In the genomic region with DNA sequence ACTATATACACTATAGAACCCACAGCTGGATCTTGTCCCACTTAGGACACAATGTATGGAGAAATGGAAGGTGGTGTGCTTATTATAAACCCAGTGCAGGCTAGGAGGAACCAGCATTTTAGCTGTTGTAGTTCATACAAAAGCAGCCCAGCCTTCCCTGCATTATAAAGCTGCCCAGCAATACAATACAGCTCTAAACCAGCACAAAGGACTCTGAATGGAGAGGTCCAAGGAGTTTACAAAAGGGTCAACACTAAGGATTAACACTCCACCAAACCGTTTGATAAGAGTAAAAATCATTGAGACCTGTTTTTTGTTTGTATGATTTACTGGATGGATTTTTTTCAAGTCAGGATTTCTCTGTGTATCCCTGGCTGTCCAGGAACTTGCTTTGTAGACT, we compare ENCODE assay signal across 23 mouse cellular contexts. TPM values are rescaled to one million over a fixed set of nuclear protein-coding genes. Genes with fewer than 3 reads are reported as not detected.
A peak's percentile ranks its signal among the peaks of the same experiment; 100 is the strongest.
DNase-seq lines count a peak whose midpoint lies in the region; ATAC-seq lines count a peak whose summit lies in the region.
"Had no signal": no experiment of that assay in that cellular context is flagged by ENCODE, and none has a peak within 500 bp of the region (broad histone marks: within the 10 kb centered on the region; RNA-seq: fewer than 3 reads in every experiment).

No protein-coding gene starts in this region.

- peaks cover 55% of the 10 kb centered on the region for H3K36me3 ChIP-seq in forebrain, embryonic 10.5 days (replicated peaks)
- H3K36me3 ChIP-seq in forebrain, embryonic 16.5 days (ENCODE audit: control insufficient read depth, insufficient read depth) = peaks cover 2% of the 10 kb centered on the region; the same call in 1 of the 2 replicates
- peaks cover 16% of the 10 kb centered on the region for H3K36me3 ChIP-seq in hindbrain, embryonic 13.5 days
- 0 out of 2 replicates have a peak, but pooled peaks cover 11% of the 10 kb centered on the region for H3K36me3 ChIP-seq in hindbrain, embryonic 12.5 days

- H3K9ac ChIP-seq in forebrain, embryonic 16.5 days (replicated peaks; ENCODE audit: low read depth, low read length) = no peak overlapping the region
- no peak overlapping the region for H3K9ac ChIP-seq in hindbrain, embryonic 13.5 days
- H3K9ac ChIP-seq in hindbrain, embryonic 12.5 days = no peak overlapping the region
- H3K9ac ChIP-seq: intestine, embryonic 15.5 days; liver, embryonic 15.5 days had no signal

- no peak for ATAC-seq in forebrain, embryonic 16.5 days
- no peak for ATAC-seq in hindbrain, embryonic 13.5 days (ENCODE audit: low FRiP score)
- no peak for ATAC-seq in hindbrain, embryonic 12.5 days (ENCODE audit: low FRiP score)
- ATAC-seq: intestine, embryonic 15.5 days had no signal

- 21% methylated on average over 1 of the region's 1 CpGs for WGBS in forebrain, embryonic 10.5 days
- WGBS in forebrain, embryonic 16.5 days = 2% methylated on average over 1 of the region's 1 CpGs
- 26% methylated on average over 1 of the region's 1 CpGs for WGBS in hindbrain, embryonic 13.5 days
- WGBS in hindbrain, embryonic 12.5 days = 31% methylated on average over 1 of the region's 1 CpGs

- no peak overlapping the region for H3K4me2 ChIP-seq in forebrain, embryonic 16.5 days (ENCODE audit: low read length)
- no peak overlapping the region for H3K4me2 ChIP-seq in hindbrain, embryonic 13.5 days
- no peak overlapping the region for H3K4me2 ChIP-seq in hindbrain, embryonic 12.5 days (replicated peaks)
- H3K4me2 ChIP-seq: heart, embryonic 11.5 days; intestine, embryonic 15.5 days; liver, embryonic 15.5 days had no signal

- H3K27me3 ChIP-seq in forebrain, embryonic 10.5 days (ENCODE audit: poor library complexity, severe bottlenecking) = no peaks in the 10 kb centered on the region
- no peaks in the 10 kb centered on the region for H3K27me3 ChIP-seq in forebrain, embryonic 16.5 days (replicated peaks; ENCODE audit: control insufficient read depth, insufficient read depth, low read length)
- H3K27me3 ChIP-seq in hindbrain, embryonic 13.5 days = no peaks in the 10 kb centered on the region
- H3K27me3 ChIP-seq in hindbrain, embryonic 12.5 days = no peaks in the 10 kb centered on the region
- H3K27me3 ChIP-seq: intestine, embryonic 15.5 days; liver, embryonic 15.5 days had no signal

- no peak for DNase-seq in forebrain, embryonic 10.5 days (ENCODE audit: extremely low spot score, low spot score)
- DNase-seq in retina, postnatal 1 day = peak; percentile 23
- no peak for DNase-seq in retina, embryonic 14.5 days (ENCODE audit: low spot score)
- no peak for DNase-seq in kidney, postnatal 4 days
- DNase-seq in adrenal gland, postnatal 25 days = no peak
- DNase-seq: cerebellum, adult 11-12 months; cerebellum, postnatal 10 days; gastrocnemius, postnatal 10 days; kidney, adult 8-10 months; kidney, postnatal 14 days; liver; right cerebral cortex, adult 18-20 months; right cerebral cortex, postnatal 4 days; thymus, postnatal 14 days had no signal

- H3K4me1 ChIP-seq in forebrain, embryonic 10.5 days = peaks cover 40% of the 10 kb centered on the region
- peaks cover 7% of the 10 kb centered on the region for H3K4me1 ChIP-seq in forebrain, embryonic 16.5 days (replicated peaks; ENCODE audit: control insufficient read depth, insufficient read depth, low read length)
- H3K4me1 ChIP-seq in hindbrain, embryonic 13.5 days (replicated peaks) = peaks cover 8% of the 10 kb centered on the region
- peaks cover 12% of the 10 kb centered on the region for H3K4me1 ChIP-seq in hindbrain, embryonic 12.5 days
- H3K4me1 ChIP-seq: intestine, embryonic 15.5 days; limb, embryonic 10.5 days had no signal

- no peak overlapping the region for H3K4me3 ChIP-seq in forebrain, embryonic 10.5 days
- H3K4me3 ChIP-seq in forebrain, embryonic 16.5 days (replicated peaks; ENCODE audit: low read length) = no peak overlapping the region
- H3K4me3 ChIP-seq in hindbrain, embryonic 13.5 days = no peak overlapping the region
- no peak overlapping the region for H3K4me3 ChIP-seq in hindbrain, embryonic 12.5 days
- H3K4me3 ChIP-seq: intestine, embryonic 15.5 days; layer of hippocampus, adult 2 months; limb, embryonic 10.5 days; liver, embryonic 15.5 days had no signal

- H3K9me3 ChIP-seq in forebrain, embryonic 10.5 days = no peaks in the 10 kb centered on the region
- no peaks in the 10 kb centered on the region for H3K9me3 ChIP-seq in forebrain, embryonic 16.5 days (ENCODE audit: control insufficient read depth, low read length)
- no peaks in the 10 kb centered on the region for H3K9me3 ChIP-seq in hindbrain, embryonic 13.5 days
- no peaks in the 10 kb centered on the region for H3K9me3 ChIP-seq in hindbrain, embryonic 12.5 days (replicated peaks)
- H3K9me3 ChIP-seq: intestine, embryonic 15.5 days; limb, embryonic 10.5 days; liver, embryonic 15.5 days had no signal

- H3K27ac ChIP-seq in forebrain, embryonic 10.5 days = peak overlapping the region; percentile 70
- no peak overlapping the region for H3K27ac ChIP-seq in forebrain, embryonic 16.5 days (ENCODE audit: low read length)
- H3K27ac ChIP-seq in hindbrain, embryonic 13.5 days = peak overlapping the region; percentile 55
- no peak overlapping the region for H3K27ac ChIP-seq in hindbrain, embryonic 12.5 days
- H3K27ac ChIP-seq: intestine, embryonic 15.5 days; layer of hippocampus, adult 2 months; limb, embryonic 10.5 days; liver, embryonic 15.5 days; macrophage had no signal

RNA-seq across cellular contexts. Expression of a gene that starts 10.3 kb away (rescaled TPM):
- 186 and 191 TPM in 2 replicates for polyA plus RNA-seq in forebrain, embryonic 10.5 days (2016; fragmentation: Nextera tagmentation; extraction: Ambion mirVana)
- polyA plus RNA-seq in forebrain, embryonic 16.5 days (2015; fragmentation: Nextera tagmentation; extraction: Ambion mirVana) = 136 and 159 TPM in 2 replicates
- 163 and 165 TPM in 2 replicates for polyA plus RNA-seq in hindbrain, embryonic 13.5 days (2015; fragmentation: Nextera tagmentation; extraction: Ambion mirVana)
- 184 and 188 TPM in 2 replicates for polyA plus RNA-seq in hindbrain, embryonic 12.5 days (2016; fragmentation: Nextera tagmentation; extraction: Ambion mirVana)
- 86.9 and 105 TPM in 2 replicates for total RNA-seq in adrenal gland, postnatal 25 days (2021)

RNA-seq across cellular contexts. Expression of a gene that starts 47.4 kb away (rescaled TPM):
- 378 and 390 TPM in 2 replicates for polyA plus RNA-seq in forebrain, embryonic 10.5 days (2016; fragmentation: Nextera tagmentation; extraction: Ambion mirVana)
- polyA plus RNA-seq in forebrain, embryonic 16.5 days (2015; fragmentation: Nextera tagmentation; extraction: Ambion mirVana) = 95.3 and 113 TPM in 2 replicates
- polyA plus RNA-seq in hindbrain, embryonic 13.5 days (2015; fragmentation: Nextera tagmentation; extraction: Ambion mirVana) = 78.7 and 81.3 TPM in 2 replicates
- polyA plus RNA-seq in hindbrain, embryonic 12.5 days (2016; fragmentation: Nextera tagmentation; extraction: Ambion mirVana) = 175 and 179 TPM in 2 replicates
- 42.8 and 44.0 TPM in 2 replicates for total RNA-seq in adrenal gland, postnatal 25 days (2021)

Comparison
In these comparisons a context has a peak if more than half of its experiments do, and no peak if none do; other contexts are left out.
1. H3K27ac ChIP-seq: peak in forebrain, embryonic 10.5 days (single experiment) and hindbrain, embryonic 13.5 days (single experiment); none in forebrain, embryonic 16.5 days (single experiment) and hindbrain, embryonic 12.5 days (single experiment).